Comparison of ENCODE assay signal across 20 mouse cellular contexts in the genomic region with DNA sequence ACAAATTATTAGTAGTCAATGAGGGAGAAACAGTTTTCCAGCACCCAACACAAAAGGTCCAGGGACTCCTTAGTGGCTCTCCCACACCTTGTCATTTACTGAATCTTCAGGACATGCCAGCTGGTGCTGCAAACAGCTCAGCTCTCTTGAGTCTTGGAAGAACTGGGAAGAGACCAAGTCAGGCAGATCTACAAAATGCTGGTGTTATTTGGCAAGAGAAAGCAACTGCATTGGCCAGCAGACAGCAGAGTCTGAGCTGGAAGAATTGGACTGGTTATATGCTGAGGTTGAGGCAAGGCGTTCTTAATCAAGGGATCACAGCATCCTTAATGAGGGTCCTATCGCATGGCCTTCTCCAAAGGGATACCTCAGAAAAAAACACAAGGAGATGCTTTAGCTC.
"Had no signal": no experiment of that assay in that cellular context is flagged by ENCODE, and none has a peak within 500 bp of the region (broad histone marks: within the 10 kb centered on the region; RNA-seq: fewer than 3 reads in every experiment).

No protein-coding gene starts in this region.

- H3K9ac ChIP-seq: limb, embryonic 12.5 days; limb, embryonic 15.5 days; liver, embryonic 14.5 days; liver, postnatal 0 days; lung, embryonic 14.5 days; stomach, embryonic 15.5 days had no signal

- H3K27me3 ChIP-seq: limb, embryonic 12.5 days; limb, embryonic 15.5 days; stomach, embryonic 15.5 days had no signal

- H3K4me3 ChIP-seq: limb, embryonic 12.5 days; limb, embryonic 15.5 days; megakaryocyte, embryonic 14.5 days; stomach, embryonic 15.5 days had no signal

- H3K27ac ChIP-seq: limb, embryonic 12.5 days; limb, embryonic 15.5 days; liver, embryonic 14.5 days; stomach, embryonic 15.5 days had no signal

- ATAC-seq: liver, postnatal 0 days had no signal

- H3K4me2 ChIP-seq: limb, embryonic 12.5 days; limb, embryonic 15.5 days; liver, embryonic 11.5 days; lung, embryonic 14.5 days; midbrain, embryonic 11.5 days; stomach, embryonic 15.5 days had no signal

- H3K4me1 ChIP-seq: limb, embryonic 15.5 days; megakaryocyte, embryonic 14.5 days; stomach, embryonic 15.5 days had no signal

- DNase-seq: kidney, adult 18-20 months; kidney, adult 9 months; kidney, postnatal 14 days; kidney, postnatal 4 days; left cerebral cortex, postnatal 4 days; liver, postnatal 0 days; midbrain, embryonic 14.5 days; right cerebral cortex, adult 18-20 months; right cerebral cortex, postnatal 14 days; right cerebral cortex, postnatal 4 days; spleen, adult 18-20 months; thymus, postnatal 25 days had no signal

- H3K9me3 ChIP-seq: limb, embryonic 12.5 days; limb, embryonic 15.5 days; stomach, embryonic 15.5 days had no signal

- H3K36me3 ChIP-seq: limb, embryonic 12.5 days; limb, embryonic 15.5 days; stomach, embryonic 15.5 days had no signal
